Mouse (Mus musculus): ENCODE data around the gene OR5BS1P.

DNA sequence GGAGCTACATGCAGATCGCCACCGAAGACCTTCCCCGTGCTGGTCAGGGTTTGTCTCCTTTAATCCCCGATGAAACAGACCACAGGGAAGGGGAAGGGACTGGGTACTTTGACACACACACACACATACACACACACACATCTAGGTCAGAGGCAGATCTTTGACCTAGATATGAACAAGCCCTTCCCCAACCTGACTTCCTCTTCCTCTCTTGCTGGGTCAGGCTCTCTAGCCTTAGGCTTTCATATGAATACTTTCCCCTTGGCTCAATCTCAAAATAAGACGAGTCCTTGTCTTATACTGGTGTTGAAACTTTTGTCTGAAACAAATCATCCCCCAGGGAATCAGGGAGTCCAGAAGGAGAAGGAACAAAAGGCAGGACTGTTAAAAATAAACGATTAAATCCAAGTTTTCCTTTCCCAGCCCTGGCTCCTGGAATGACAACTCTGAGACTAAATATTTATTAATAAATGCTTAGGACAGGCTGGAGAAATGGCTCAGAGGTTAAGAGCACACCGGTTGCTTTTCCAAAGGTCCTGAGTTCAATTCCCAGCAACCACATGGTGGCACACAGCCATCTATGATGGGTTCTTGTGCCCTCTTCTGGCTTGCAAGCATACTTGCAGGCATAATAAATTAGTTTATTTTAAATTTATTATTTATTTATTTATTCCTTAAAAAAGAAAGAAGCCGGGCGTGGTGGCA, 36.7 kb downstream of the OR5BS1P start:
- TF ChIP-seq CTCF (IDR thresholded peaks at IDR 0.05; ENCODE audit: borderline replicate concordance, insufficient read depth, low read length) (no peak), POLR2A (IDR thresholded peaks at IDR 0.05; ENCODE audit: low read depth, low read length) (no peak)
